Mouse (Mus musculus) ES-Bruce4 (cell line): ENCODE data around the gene Pot1a. TPM values are rescaled to one million over a fixed set of nuclear protein-coding genes. Genes with fewer than 3 reads are reported as not detected.

Source experiments
- H3K27ac ChIP-seq: 2 replicates; pipeline ENCODE4 v1.5.1; 2012; ENCODE audit warnings: low read length, inconsistent platforms; ENCODE audit not compliant: insufficient read depth
- H3K27me3 ChIP-seq: 2 replicates; pipeline ENCODE4 v1.6.1; 2012; ENCODE audit warnings: mild to moderate bottlenecking, low read length, inconsistent platforms; ENCODE audit not compliant: control insufficient read depth, poor library complexity, insufficient read depth, severe bottlenecking
- H3K36me3 ChIP-seq: 2 replicates; pipeline ENCODE4 v1.6.1; 2012; ENCODE audit warnings: inconsistent platforms, mild to moderate bottlenecking, low read length, moderate library complexity; ENCODE audit not compliant: control insufficient read depth, poor library complexity, insufficient read depth, severe bottlenecking
- H3K4me1 ChIP-seq: one replicate; pipeline ENCODE4 v1.8.1; 2011; ENCODE audit warnings: low read length; ENCODE audit not compliant: control insufficient read depth, insufficient read depth
- H3K4me3 ChIP-seq: 2 replicates; pipeline ENCODE4 v1.5.1; 2011; ENCODE audit warnings: low read depth, mild to moderate bottlenecking, low read length
- H3K9ac ChIP-seq: 2 replicates; pipeline ENCODE4 v1.6.1; 2012; ENCODE audit warnings: low read depth, mild to moderate bottlenecking, inconsistent platforms; ENCODE audit not compliant: poor library complexity, severe bottlenecking
- H3K9me3 ChIP-seq: replicated peaks from 2 replicates; pipeline ENCODE4 v1.6.1; 2012; ENCODE audit warnings: mild to moderate bottlenecking, low read length, inconsistent platforms; ENCODE audit not compliant: control insufficient read depth, poor library complexity, insufficient read depth, severe bottlenecking
- CTCF ChIP-seq: IDR thresholded peaks from one replicate; pipeline ENCODE4 v1.8.1; 2011; ENCODE audit warnings: low read depth, low read length
- EP300 ChIP-seq: IDR thresholded peaks from 2 replicates; pipeline ENCODE4 v1.6.1; 2011; ENCODE audit warnings: low read depth, low read length; ENCODE audit not compliant: insufficient read depth
- POLR2A ChIP-seq: IDR thresholded peaks from one replicate; pipeline ENCODE4 v1.8.1; 2011; ENCODE audit warnings: low read length; ENCODE audit not compliant: insufficient read depth
- polyA plus RNA-seq: library from polyadenylated mRNA; stranded (reverse); fragments of >200 nt; gene quantifications from 2 replicates; pipeline ENCODE4 v1.2.4, GENCODE M21; 2011; ENCODE audit warnings: low read depth; ENCODE audit not compliant: missing spikeins, insufficient read depth, insufficient read length

The Pot1a gene
- 50.5 and 60.8 TPM in 2 replicates for polyA plus RNA-seq

DNA sequence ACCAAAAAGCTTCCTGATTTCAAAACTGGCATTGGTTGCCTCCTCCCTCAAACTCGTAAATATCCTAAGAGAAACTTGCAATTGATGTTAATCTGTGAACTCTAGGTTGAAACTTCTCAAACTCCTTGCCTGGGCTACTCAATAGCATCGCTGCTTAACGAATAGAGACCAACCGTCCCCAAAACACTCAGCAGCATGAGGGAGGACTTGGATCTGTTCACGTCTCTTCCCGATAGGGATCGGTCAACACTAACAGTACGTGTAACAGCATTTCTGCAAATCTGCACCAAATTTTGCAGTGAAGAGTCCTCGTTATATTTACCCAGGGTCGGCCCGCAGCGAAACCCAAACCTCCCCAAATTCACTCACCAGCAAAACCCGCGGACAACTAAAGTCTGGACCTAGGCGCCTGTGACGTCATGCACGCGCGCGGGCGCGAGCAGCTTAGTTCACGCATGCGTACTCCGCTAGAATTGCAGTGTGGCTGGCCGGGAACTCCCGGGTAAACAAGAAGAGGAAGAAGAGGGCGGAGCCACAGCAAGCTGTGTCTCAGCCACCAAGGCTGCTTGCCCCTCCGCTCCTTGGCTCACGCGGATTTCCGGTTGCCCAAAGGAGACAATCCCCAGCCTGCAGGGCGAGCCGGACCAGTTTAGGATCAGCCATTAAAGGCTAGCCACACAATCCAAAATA lies at the start of gene Pot1a:
TSS of gene Pot1a (minus strand) at position 441 of the 690 bp plus-strand sequence.
- Histone ChIP-seq H3K9ac (peak within 1 kb of the TSS; percentile 71), H3K36me3 (no peaks in the 10 kb centered on the region; the same call in 1 of the 2 replicates), H3K4me3 (peak within 1 kb of the TSS; percentile 98), H3K27me3 (no peaks in the 10 kb centered on the region), H3K4me1 (no peaks in the 10 kb centered on the region), H3K27ac (peak within 1 kb of the TSS; percentile 64), H3K9me3 (no peaks in the 10 kb centered on the region)
- TF ChIP-seq CTCF: no peak
- TF ChIP-seq EP300: 0 out of 2 replicates have a peak, but pooled peaks have one; percentile 20
- peak; percentile 43 for TF ChIP-seq POLR2A

DNA sequence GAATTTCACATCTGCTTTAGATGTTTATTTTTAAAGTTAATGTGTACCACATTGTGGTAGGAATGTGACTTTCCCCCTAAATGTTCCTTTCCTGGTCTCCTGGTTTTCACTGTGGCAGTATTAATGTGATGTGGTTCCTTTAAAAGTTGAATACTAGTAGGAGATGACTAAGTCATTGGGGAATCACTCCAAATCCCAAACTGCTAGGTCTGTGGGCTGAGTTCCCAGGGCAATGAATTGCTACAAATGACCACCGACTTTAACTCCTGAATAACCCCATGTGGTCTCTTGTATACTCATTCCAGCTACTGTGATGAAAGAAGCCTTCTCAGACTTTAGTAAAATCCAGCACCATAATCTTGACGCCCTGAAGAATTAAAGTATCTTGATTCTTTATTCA lies 27.2 kb upstream of the Pot1a start:
- TF ChIP-seq POLR2A: no peak
- no peak for TF ChIP-seq CTCF
- Histone ChIP-seq H3K27ac (no peak overlapping the region), H3K27me3 (no peaks in the 10 kb centered on the region)

DNA sequence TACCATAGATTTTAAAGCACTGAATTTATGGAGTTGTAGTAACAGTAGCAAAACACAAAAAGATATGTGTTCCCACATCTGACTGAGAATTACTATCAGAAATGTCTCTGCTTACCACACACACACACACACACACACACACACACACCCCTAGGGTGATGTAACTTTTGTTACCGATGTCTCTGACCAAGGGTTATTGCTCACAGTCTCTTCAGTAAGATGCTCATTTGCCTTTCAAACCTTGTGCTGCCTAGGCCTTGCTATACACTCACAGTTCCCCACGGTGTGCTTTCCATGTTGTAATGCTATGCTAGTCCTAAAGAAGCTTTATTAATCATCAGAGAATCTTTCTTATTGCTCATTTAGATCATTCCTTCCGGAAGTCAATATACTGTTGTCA lies 3.0 kb downstream of the Pot1a start:
- TF ChIP-seq CTCF (no peak), EP300 (no peak), POLR2A (no peak)
- no peaks in the 10 kb centered on the region for H3K9me3 ChIP-seq
- no peaks in the 10 kb centered on the region for H3K4me1 ChIP-seq

More for the DNA sequence above, 27.2 kb upstream of the Pot1a start:
- no peaks in the 10 kb centered on the region for H3K9me3 ChIP-seq
- H3K4me3 ChIP-seq: no peak overlapping the region
- no peak overlapping the region for H3K9ac ChIP-seq
- H3K4me1 ChIP-seq: no peaks in the 10 kb centered on the region
- no peaks in the 10 kb centered on the region for H3K36me3 ChIP-seq

GRCm38 (mm10) chr6:25802269-25802668 lies 6.8 kb downstream of the Pot1a start:
- TF ChIP-seq EP300 (no peak), CTCF (no peak), POLR2A (no peak)
- Histone ChIP-seq H3K4me1 (peaks cover 2% of the 10 kb centered on the region), H3K36me3 (peaks cover 5% of the 10 kb centered on the region), H3K9me3 (no peaks in the 10 kb centered on the region), H3K9ac (no peak overlapping the region), H3K27me3 (no peaks in the 10 kb centered on the region), H3K4me3 (no peak overlapping the region), H3K27ac (no peak overlapping the region)

More for the DNA sequence above, 3.0 kb downstream of the Pot1a start:
- no peak overlapping the region for H3K27ac ChIP-seq
- H3K9ac ChIP-seq: no peak overlapping the region
- H3K4me3 ChIP-seq: no peak overlapping the region
- H3K27me3 ChIP-seq: no peaks in the 10 kb centered on the region
- no peaks in the 10 kb centered on the region; the same call in 1 of the 2 replicates for H3K36me3 ChIP-seq

DNA sequence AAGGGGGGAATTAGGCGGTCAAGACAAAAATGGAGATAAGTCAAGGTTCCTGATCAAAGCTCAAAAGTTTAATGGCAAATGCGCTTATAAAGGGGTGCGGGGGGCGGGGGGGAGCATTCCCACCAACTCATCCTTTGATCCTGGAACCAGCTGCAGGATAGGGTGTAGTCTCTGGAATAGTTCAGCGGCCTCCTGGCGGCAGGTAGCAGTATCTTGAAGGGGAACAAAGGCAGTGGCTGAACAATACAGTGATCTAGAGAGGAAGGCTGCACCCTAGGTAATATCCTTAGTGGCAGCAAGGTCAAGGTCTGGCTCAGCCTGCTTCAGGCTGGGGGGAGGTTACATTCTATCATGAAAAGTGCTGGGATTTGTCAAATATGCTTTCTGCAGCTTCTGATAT lies 7.8 kb downstream of the Pot1a start:
- Histone ChIP-seq H3K9me3 (no peaks in the 10 kb centered on the region), H3K4me1 (peaks cover 2% of the 10 kb centered on the region), H3K4me3 (no peak overlapping the region), H3K27me3 (no peaks in the 10 kb centered on the region), H3K36me3 (peaks cover 5% of the 10 kb centered on the region), H3K9ac (no peak overlapping the region), H3K27ac (no peak overlapping the region)
- TF ChIP-seq EP300 (0 out of 2 replicates have a peak, but pooled peaks have one; percentile 23), POLR2A (no peak)

DNA sequence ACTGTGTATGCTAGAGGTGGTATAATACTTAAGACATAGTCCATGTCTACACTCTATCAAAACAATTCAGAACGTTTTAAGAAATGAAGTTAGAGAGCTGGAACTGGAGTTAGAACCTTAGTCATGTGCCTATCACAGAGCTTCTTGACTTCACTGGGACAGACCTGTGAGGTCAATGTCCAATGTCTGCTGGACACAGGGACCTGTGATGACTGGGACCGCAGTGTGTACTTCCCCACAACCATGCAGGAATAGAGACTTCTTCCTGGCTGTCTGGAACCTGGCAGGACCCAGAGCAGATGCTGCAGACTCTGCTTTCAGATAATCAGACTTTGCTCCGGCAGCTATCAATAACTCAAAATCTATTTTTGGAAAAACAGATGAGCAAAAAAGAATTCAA lies 40.8 kb downstream of the Pot1a start:
- Histone ChIP-seq H3K27ac (no peak overlapping the region), H3K9me3 (no peaks in the 10 kb centered on the region), H3K4me3 (no peak overlapping the region), H3K9ac (no peak overlapping the region), H3K4me1 (no peaks in the 10 kb centered on the region), H3K36me3 (peaks cover 11% of the 10 kb centered on the region), H3K27me3 (no peaks in the 10 kb centered on the region)
- TF ChIP-seq POLR2A: no peak
- no peak for TF ChIP-seq EP300
- no peak for TF ChIP-seq CTCF
